Mouse (Mus musculus): Measurements from ENCODE around the gene Adamts18.

Gene Adamts18

DNA sequence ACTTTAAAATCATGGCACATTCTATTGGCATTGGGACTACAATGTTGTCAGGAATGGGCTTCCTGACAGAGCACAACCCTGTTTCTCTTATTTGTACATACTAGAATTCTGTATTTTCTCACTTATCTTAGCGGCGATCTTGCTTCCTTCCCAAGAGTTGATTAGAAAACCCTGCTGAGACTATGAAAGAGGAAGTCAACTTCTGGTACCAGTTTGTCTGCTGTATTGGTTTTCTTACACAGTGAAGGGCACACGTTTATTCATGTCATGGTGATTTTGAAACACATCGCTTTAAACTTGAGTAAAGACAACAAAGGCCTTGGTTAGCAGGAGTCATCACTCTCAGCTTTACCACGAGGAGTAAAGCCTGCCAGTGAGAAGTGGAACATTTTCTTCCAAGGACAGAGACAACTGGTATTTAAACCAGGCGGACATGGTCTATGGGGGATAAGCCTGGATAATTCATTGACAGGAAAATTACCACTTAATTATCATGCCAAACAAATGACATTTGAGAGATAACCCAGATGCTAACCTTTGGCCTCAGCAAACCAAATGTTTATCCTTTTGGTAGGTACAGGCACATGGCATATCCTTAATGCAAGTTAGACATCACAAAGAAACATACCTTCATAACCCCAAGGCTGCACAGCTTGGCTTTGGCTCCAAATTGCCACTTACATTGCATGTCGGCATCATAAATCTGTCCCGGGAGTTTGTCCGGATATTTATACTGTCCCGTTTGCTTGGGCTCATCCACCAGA is 84.8 kb downstream of the Adamts18 start:
- no peak for DNase-seq (ENCODE audit: low read depth, low spot score)

- DNase-seq (ENCODE audit: low read depth, low spot score), result no peak
These were observed 86.4 kb downstream of the Adamts18 start for GRCm38 (mm10) chr8:113762101-113762500.

DNA sequence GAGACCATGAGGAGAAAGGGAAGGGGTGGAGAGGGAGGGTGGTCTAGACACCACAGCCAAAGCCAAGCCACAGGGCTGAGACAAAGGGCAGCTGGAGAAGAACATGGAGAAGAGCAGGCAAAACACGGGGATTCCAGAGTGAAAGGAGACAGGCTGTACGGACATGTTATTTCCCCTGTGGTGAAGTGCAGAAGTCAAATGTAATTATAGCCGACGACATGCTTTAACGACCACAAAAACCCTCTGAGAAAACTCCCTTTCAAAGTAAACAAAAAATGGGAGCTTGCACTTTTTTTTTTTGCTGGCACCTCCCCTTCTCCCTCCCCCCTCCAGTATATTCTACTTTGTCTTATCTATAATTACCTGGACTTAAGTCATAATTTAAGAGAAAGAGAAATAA is 92.7 kb downstream of the Adamts18 start:
- DNase-seq (ENCODE audit: low read depth, low spot score), result no peak

- DNase-seq (ENCODE audit: low read depth, low spot score), result no peak
These were observed 95.4 kb downstream of the Adamts18 start for GRCm38 (mm10) chr8:113753153-113753552.

- no peak for DNase-seq (ENCODE audit: low read depth, low spot score)
These were observed 96.2 kb downstream of the Adamts18 start for GRCm38 (mm10) chr8:113752349-113752748.

DNA sequence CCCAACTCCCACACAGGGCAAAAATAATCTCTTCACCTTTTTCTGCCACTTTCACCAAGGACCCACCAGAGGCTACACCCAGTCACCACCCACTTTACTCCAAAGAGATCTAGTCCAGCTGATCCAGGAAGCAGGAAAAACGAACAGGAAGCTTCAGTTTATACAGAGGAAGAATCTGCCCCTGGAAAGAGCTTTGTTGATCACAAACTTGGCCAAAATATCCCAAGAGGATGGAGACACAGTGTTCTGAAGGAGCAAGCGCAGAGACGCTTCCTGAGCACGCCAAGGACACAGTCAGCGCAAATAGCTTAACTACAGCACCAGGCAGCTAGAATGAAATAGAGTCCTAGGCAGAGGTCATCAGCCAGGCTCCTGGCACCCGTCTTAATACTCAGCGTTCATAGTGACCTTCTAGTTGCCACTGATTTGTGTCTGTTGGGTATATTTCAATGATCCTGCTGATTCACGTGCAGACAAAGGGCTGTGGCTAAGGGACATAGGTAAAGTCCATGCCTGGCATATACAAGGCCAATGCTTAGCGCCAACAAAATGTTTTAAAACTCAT is 113.0 kb downstream of the Adamts18 start:
- no peak for DNase-seq (ENCODE audit: low read depth, low spot score)

GRCm38 (mm10) chr8:113725331-113725730 is 123.2 kb downstream of the Adamts18 start:
- DNase-seq (ENCODE audit: low read depth, low spot score), result no peak

- no peak for DNase-seq (ENCODE audit: low read depth, low spot score)
These were observed 124.5 kb downstream of the Adamts18 start for GRCm38 (mm10) chr8:113723873-113724538.

DNA sequence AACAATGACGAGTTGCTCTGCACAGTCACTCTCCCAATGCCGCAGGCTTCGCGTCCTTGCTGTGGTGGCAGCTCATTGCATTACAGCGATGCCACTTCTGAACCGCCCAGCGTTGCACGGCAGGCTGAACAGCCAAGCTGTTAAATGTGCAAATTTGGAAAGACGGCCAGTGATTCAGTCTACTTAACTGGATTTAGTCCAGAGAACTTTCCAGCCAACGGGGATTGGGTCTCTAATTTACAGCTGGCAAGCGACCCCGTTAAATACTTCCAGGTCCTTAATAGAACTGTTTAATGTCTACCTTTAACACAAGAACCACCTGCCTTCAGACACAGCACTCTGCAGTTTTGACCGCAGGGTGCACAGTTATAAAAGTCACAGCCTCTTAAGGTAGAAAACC is 127.1 kb downstream of the Adamts18 start:
- DNase-seq (ENCODE audit: low read depth, low spot score), result no peak

DNA sequence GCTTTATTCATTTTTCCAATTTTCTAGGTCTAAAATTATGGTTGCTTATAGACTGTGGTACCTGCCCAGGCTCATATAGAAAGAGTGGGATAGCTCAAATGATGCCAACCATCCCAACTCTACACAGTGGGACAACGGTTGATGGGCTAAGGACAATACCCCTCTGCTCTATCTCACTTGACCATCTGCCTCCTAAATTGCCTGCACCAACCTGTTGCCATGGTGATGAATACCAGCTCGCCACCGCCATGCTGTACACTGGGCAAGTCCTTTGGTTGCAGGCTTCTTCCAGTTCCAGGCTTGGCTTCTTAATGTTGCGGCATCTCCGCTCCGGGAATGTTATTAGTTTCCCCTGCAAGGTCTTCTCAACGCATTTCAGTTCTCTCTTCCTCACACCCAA is 143.6 kb downstream of the Adamts18 start:
- no peak for DNase-seq (ENCODE audit: low read depth, low spot score)

GRCm38 (mm10) chr8:113691622-113692343 is 156.8 kb downstream of the Adamts18 start:
- DNase-seq (ENCODE audit: low read depth, low spot score), result no peak

DNA sequence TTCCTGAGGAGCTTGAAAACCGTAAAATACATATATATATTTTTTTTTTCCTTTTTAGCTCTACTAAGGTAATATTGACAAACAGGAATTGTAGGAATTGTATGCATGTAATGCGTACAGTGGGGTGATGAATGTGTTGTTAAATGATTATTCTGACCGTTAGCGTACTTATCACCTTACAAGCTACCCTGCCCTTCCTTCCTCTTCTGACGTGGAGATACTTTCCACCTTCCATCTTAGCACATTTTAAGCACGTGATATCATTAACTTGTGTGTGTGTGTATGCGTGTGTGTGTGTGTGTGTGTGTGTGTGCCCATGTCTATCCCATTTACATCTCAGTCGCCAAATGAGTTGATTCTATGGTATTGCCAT is 160.0 kb downstream of the Adamts18 start:
- no peak for DNase-seq (ENCODE audit: low read depth, low spot score)

DNA sequence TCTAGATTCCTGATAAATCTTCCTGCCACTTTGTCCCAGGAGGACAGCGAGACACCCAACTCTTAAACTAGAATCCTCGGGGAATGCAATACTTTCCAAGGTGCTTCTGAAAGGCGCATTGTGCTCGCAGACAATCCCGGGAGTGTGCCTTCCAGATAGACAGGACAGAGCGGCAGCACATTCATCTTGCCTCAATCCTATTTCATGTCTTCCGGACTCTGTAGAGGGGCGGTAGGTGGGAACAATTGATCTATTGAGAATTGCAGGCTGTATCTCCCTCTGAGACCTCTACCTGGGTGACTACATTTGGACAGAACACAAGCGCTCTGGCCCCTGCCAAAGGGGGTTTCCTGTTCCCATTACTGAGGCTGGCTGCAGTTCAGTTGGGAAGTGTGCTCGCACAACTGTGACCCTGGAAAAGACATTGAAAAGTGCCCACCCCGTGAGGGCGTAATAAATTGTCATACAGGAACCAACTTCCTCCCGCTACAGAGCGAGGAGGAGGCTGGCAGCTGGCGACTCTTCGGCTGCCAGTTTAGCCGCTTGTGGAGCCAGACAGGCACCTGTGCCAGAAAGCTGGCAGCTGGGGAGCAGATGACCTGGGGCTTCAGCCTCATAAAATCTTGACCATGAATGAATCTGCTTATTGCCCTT is 160.5 kb downstream of the Adamts18 start:
- no peak for DNase-seq (ENCODE audit: low read depth, low spot score)

GRCm38 (mm10) chr8:113679361-113679760 is 169.2 kb downstream of the Adamts18 start:
- DNase-seq (ENCODE audit: low read depth, low spot score), result no peak

DNA sequence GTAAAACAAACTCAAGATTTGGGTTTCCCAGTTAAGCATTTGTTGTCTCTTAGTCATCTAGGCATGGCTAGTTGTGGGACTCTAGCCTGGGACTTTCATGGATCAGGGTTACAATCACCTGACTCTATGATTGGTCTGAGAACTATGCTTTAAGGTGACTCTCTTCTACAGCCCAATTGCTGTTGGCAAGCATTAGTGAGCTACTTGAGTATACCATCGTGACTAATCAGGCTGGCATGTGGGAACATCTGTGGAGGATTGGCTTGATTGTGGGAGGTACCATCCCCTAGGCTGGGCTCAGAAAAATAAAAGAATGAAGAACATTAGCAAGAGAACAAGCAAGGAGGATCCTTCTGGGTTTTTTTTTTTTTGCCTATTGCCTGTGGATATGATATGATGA is 171.7 kb downstream of the Adamts18 start:
- no peak for DNase-seq (ENCODE audit: low read depth, low spot score)

DNA sequence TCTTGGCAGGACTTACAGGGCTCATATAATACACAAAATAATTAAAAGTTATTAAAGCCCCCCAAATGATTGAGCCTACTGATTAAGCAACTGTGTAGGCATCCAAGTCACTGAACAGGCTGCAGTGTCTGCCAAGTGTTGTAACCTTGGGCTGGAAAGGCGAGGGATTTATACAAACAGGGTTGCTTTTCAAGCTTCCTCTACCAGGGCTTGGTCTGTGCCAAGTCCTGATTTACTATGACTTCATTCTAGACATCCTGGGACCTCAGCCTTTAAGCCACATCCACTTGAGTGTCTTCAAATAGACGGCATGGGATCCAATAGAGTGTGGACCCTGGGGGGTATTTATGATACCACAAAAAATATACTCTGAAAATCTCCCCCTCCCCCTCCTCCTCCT is 173.3 kb downstream of the Adamts18 start:
- DNase-seq (ENCODE audit: low read depth, low spot score), result no peak

- DNase-seq (ENCODE audit: low read depth, low spot score), result no peak
These were observed 173.9 kb downstream of the Adamts18 start for GRCm38 (mm10) chr8:113674611-113675010.

- DNase-seq (ENCODE audit: low read depth, low spot score), result no peak
These were observed 175.2 kb downstream of the Adamts18 start for GRCm38 (mm10) chr8:113673300-113673699.

- no peak for DNase-seq (ENCODE audit: low read depth, low spot score)
These were observed 175.8 kb downstream of the Adamts18 start for GRCm38 (mm10) chr8:113672599-113673255.

- no peak for DNase-seq (ENCODE audit: low read depth, low spot score)
These were observed 178.6 kb downstream of the Adamts18 start for GRCm38 (mm10) chr8:113669924-113670323.

DNA sequence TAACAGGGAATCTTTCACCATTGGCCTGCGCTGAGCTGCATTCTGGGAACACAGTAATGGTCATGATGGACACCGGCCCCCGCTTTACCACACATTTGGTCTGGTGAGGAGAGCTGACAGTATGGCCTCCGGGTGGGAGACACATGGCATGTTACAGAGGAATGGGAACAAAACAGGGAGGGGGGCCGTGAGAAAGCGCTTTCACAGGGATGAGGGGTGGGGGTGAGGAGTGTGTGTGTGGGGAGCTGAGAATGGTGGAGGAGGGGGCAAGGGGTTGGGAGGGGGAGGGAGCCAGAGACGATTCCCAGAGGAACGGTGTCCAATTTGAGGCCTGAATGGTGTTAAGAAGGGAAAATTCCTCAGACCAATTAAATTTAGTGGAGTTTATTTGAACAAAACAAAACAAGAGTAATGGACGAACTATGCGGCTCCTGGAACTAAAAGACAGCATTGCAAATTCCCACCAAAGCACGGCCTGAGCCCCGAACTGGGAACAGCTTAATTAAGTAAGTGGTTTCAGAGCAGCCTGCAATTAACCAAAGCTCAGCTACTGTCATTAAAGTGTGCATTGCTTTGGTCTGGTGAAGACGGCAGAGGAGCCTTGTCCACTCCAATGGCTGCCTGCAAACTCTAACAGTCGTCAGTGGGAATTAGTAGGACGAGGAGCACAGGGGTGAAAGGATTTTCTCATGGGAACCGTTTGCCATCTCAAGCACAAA is 181.7 kb downstream of the Adamts18 start:
- DNase-seq (ENCODE audit: low read depth, low spot score), result no peak

All from ES-CJ7 (cell line).